Mouse (Mus musculus) adrenal gland, postnatal 4 days (tissue): ENCODE measurements around the gene Hist1h3g. TPM values are rescaled to one million over a fixed set of nuclear protein-coding genes. Genes with fewer than 3 reads are reported as not detected.
A peak's percentile ranks its signal among the peaks of the same experiment; 100 is the strongest.
"Not testable (repeated sequence)": the region's sequence is repeated elsewhere in the genome, so short reads cannot be mapped to it uniquely, and the experiment has no call there.

Experiments
- DNase-seq, 2 experiments: peaks; one replicate each; pipeline ENCODE4 v3.0.0; 2021 to 2022; ENCODE audit warnings: low spot score in 2 of 2, mixed read lengths in 2 of 2
- microRNA-seq: library from miRNA; unstranded; fragments of <30 nt; microRNA quantifications from one replicate; pipeline ENCODE4 v1.2.0, GENCODE M21; 2021
- total RNA-seq, 2 experiments: library from RNA; stranded (reverse); gene quantifications; 2 replicates each; pipeline ENCODE4 v1.2.3; 2021

Gene Hist1h3g
- total RNA-seq, 2 experiments from 2014 or later = 144 to 196 TPM

- not testable (repeated sequence) for DNase-seq
Measured at GRCm38 (mm10) chr13:23575864-23576313, 40.7 kb downstream of the Hist1h3g start.

GRCm38 (mm10) chr13:23576351-23576881 is 41.2 kb downstream of the Hist1h3g start:
- DNase-seq = no peak

- no peak for DNase-seq
Measured at GRCm38 (mm10) chr13:23576906-23577639, 41.9 kb downstream of the Hist1h3g start.

- DNase-seq = no peak
Measured at GRCm38 (mm10) chr13:23577835-23578234, 42.6 kb downstream of the Hist1h3g start.

GRCm38 (mm10) chr13:23581408-23582218 is 46.4 kb downstream of the Hist1h3g start, which contains the start of gene Hist1h4d:
Gene Hist1h4d (plus strand): TSS chr13:23581598.
- DNase-seq = peak; percentile 83 to 96

- DNase-seq = no peak
Measured at GRCm38 (mm10) chr13:23582219-23583056, 47.2 kb downstream of the Hist1h3g start.

- no peak for DNase-seq
Measured at GRCm38 (mm10) chr13:23583387-23584068, 48.3 kb downstream of the Hist1h3g start.

GRCm38 (mm10) chr13:23584331-23584730 is 49.1 kb downstream of the Hist1h3g start:
- DNase-seq = no peak

- peak in 1 of 2 experiments; percentile 50 for DNase-seq
Measured at GRCm38 (mm10) chr13:23585029-23585441, 49.8 kb downstream of the Hist1h3g start.

Small RNAs within 50 kb of the gene (microRNA-seq; reads per million reads assigned to microRNA genes)
- gene Gm44297 = not detected
- not detected for gene Gm44359
- gene Gm44394 = not detected
- 0.79 reads per million for gene n-TStga1

Other genes with a start within 250 kb of the Hist1h3g start
- 10 to 100 TPM; 22.9 to 23.5 TPM for gene Zfp322a, start 166.2 kb upstream of the Hist1h3g start, total RNA-seq
- gene Abt1, start 111.6 kb upstream of the Hist1h3g start, total RNA-seq = 1 to 10 TPM; 7.9 to 8.9 TPM
- gene Btn1a1, start 69.5 kb upstream of the Hist1h3g start, total RNA-seq = under 1 TPM; 0.20 to 0.87 TPM
- under 1 TPM in 1 of 2 experiments, not detected in 1; 0.17 TPM for gene Btn2a2, start 46.6 kb upstream of the Hist1h3g start, total RNA-seq
- 1,000 to 10,000 TPM; 1,239 to 1,302 TPM for gene Hist1h4h, start 4.4 kb upstream of the Hist1h3g start, total RNA-seq
- gene Hist1h2af, start 1.5 kb upstream of the Hist1h3g start, total RNA-seq = 100 to 1,000 TPM; 512 to 538 TPM
- gene Hist1h2bh, start 8.0 kb downstream of the Hist1h3g start, total RNA-seq = 10 to 100 TPM; 29.4 to 38.7 TPM
- 100 to 1,000 TPM; 150 to 177 TPM for gene Hist1h3f, start 8.6 kb downstream of the Hist1h3g start, total RNA-seq
- gene Hist1h4f, start 16.2 kb downstream of the Hist1h3g start, total RNA-seq = 100 to 1,000 TPM; 899 to 983 TPM
- gene Hist1h1d, start 17.8 kb downstream of the Hist1h3g start, total RNA-seq = 10 to 100 TPM; 48.3 to 57.6 TPM
- gene Hist1h3e, start 26.9 kb downstream of the Hist1h3g start, total RNA-seq = 100 to 1,000 TPM; 399 to 448 TPM
- gene Hist1h2ae, start 35.8 kb downstream of the Hist1h3g start, total RNA-seq = 10 to 100 TPM; 79.7 to 95.7 TPM
- 100 to 1,000 TPM; 627 to 705 TPM for gene Hist1h2bg, start 36.0 kb downstream of the Hist1h3g start, total RNA-seq
- gene Hist1h2bf, start 38.8 kb downstream of the Hist1h3g start, total RNA-seq = 100 to 1,000 TPM; 297 to 360 TPM
- gene Hist1h2ad, start 39.0 kb downstream of the Hist1h3g start, total RNA-seq = 10 to 100 TPM; 63.5 to 64.6 TPM
- 10 to 100 TPM; 64.3 to 80.4 TPM for gene Hist1h3d, start 40.3 kb downstream of the Hist1h3g start, total RNA-seq
- gene Hist1h4d, start 46.2 kb downstream of the Hist1h3g start, total RNA-seq = 100 to 1,000 TPM; 413 to 478 TPM
- gene Hist1h2be, start 85.7 kb downstream of the Hist1h3g start, total RNA-seq = 10 to 100 TPM; 40.6 to 48.5 TPM
- 100 to 1,000 TPM; 327 to 388 TPM for gene Hist1h1e, start 87.1 kb downstream of the Hist1h3g start, total RNA-seq
- gene Hist1h2ac, start 148.5 kb downstream of the Hist1h3g start, total RNA-seq = 10 to 100 TPM; 13.0 to 15.5 TPM
- gene Hist1h2bc, start 148.8 kb downstream of the Hist1h3g start, total RNA-seq = 10 to 100 TPM; 92.5 to 95.2 TPM
- 1 to 10 TPM; 1.8 to 2.2 TPM for gene Hist1h1t, start 160.4 kb downstream of the Hist1h3g start, total RNA-seq
- 100 to 1,000 TPM; 220 to 275 TPM for gene Hist1h4c, start 163.0 kb downstream of the Hist1h3g start, total RNA-seq
- gene Hfe, start 175.4 kb downstream of the Hist1h3g start, total RNA-seq = 10 to 100 TPM; 24.4 to 26.7 TPM
- 100 to 1,000 TPM; 583 to 655 TPM for gene Hist1h1c, start 203.4 kb downstream of the Hist1h3g start, total RNA-seq
- 100 to 1,000 TPM; 224 to 252 TPM for gene Hist1h3c, start 210.2 kb downstream of the Hist1h3g start, total RNA-seq
- 100 to 1,000 TPM; 268 to 325 TPM for gene Hist1h2bb, start 211.3 kb downstream of the Hist1h3g start, total RNA-seq
- gene Hist1h2ab, start 215.7 kb downstream of the Hist1h3g start, total RNA-seq = 100 to 1,000 TPM; 457 to 545 TPM
- gene Hist1h3b, start 216.8 kb downstream of the Hist1h3g start, total RNA-seq = 100 to 1,000 TPM; 526 to 670 TPM
- 100 to 1,000 TPM; 436 to 510 TPM for gene Hist1h4b, start 221.6 kb downstream of the Hist1h3g start, total RNA-seq
- 100 to 1,000 TPM; 348 to 415 TPM for gene Hist1h4a, start 225.8 kb downstream of the Hist1h3g start, total RNA-seq
- 100 to 1,000 TPM; 459 to 527 TPM for gene Hist1h3a, start 227.0 kb downstream of the Hist1h3g start, total RNA-seq
- 100 to 1,000 TPM; 405 to 481 TPM for gene Hist1h1a, start 228.2 kb downstream of the Hist1h3g start, total RNA-seq
- gene Trim38, start 234.5 kb downstream of the Hist1h3g start, total RNA-seq = under 1 TPM in 1 of 2 experiments, not detected in 1; 0.20 TPM